Mouse (Mus musculus) ES-E14 (cell line): ENCODE results near the gene Clca3a2.

Experiments used
- CHD2 ChIP-seq: IDR thresholded peaks from 2 replicates; pipeline ENCODE4 v1.6.1; 2014; ENCODE audit warnings: mild to moderate bottlenecking, low read depth, low read length, inconsistent platforms
- HCFC1 ChIP-seq: IDR thresholded peaks from 2 replicates; pipeline ENCODE4 v1.6.1; 2012; ENCODE audit warnings: low read length, inconsistent platforms, borderline replicate concordance; ENCODE audit not compliant: insufficient read depth
- MAFK ChIP-seq: IDR thresholded peaks from 2 replicates; pipeline ENCODE4 v1.6.1; 2014; ENCODE audit warnings: mild to moderate bottlenecking, low read depth, low read length, inconsistent platforms; ENCODE audit not compliant: insufficient read depth
- ZC3H11A ChIP-seq: IDR thresholded peaks from 2 replicates; pipeline ENCODE4 v1.6.1; 2012; ENCODE audit warnings: low read depth, mild to moderate bottlenecking, inconsistent platforms, low read length, borderline replicate concordance
- ZNF384 ChIP-seq: IDR thresholded peaks from 2 replicates; pipeline ENCODE4 v1.6.1; 2012; ENCODE audit warnings: low read depth, low read length, inconsistent platforms

DNA sequence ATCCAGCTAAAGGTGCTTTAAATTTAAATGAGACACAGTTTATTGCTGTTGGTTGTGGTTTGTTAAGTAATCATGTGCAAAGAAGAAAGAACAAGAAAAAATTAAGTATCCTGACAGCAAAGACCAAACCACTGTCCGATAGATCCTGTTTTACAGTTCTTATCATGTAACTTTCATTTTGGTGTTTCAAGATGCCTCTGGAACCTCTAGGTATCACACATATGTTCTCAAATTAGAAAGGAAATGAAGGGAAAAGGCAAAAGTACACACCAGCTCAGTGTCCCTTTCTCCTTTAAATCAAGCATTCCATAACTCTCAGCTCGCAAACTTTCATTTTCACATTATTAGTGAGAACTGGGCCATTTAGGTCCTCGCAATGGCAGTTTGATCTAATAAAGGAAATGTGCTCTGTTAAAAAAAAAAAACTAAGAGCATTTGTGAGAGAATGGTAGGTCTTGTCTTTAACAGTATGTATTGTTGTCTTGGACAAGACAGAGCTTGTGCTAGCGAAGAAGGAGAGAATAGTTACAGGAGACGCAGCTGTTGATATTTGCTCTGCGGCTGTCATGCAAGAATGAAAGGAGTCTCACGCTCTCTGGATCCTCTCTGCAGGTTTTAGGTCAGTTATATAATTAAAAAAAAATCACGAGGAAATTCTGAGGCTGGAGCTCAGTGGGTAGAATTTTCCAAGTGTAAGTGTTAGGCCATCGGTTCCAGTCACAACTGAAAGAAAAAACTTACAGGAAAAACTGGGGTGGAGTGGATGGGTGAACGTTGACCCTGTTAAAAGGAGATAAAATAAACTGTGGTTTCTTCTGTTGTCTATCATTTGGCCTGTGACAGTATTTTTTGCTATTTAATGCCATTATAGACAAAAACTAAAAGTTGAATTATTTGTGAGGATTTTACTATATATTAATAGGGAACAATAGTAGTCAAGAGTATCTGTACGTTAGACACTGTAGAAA is 33.8 kb downstream of the Clca3a2 start:
- TF ChIP-seq ZC3H11A (no peak), HCFC1 (no peak), CHD2 (no peak), ZNF384 (no peak), MAFK (no peak)
